Mouse (Mus musculus) CH12.LX (cell line): ENCODE measurements around the gene Unc13b. TPM values are rescaled to one million over a fixed set of nuclear protein-coding genes. Genes with fewer than 3 reads are reported as not detected.

Experiments
- DNase-seq: peaks from one replicate; pipeline ENCODE4 v3.0.0-alpha.2; 2013; ENCODE audit errors: extremely low read depth
- H3K27ac ChIP-seq: 2 replicates; pipeline ENCODE4 v1.5.1; 2012; ENCODE audit warnings: low read depth, mild to moderate bottlenecking, control low read depth, moderate library complexity; ENCODE audit not compliant: insufficient read depth
- H3K27me3 ChIP-seq: replicated peaks from 2 replicates; pipeline ENCODE3; 2012; ENCODE audit warnings: inconsistent platforms
- H3K36me3 ChIP-seq, 2 experiments: replicated peaks in 1 of 2; 2 replicates each; pipeline versions ENCODE3 to v1.6.1; 2012; ENCODE audit warnings: inconsistent platforms in 1 of 2, low read length in 1 of 2, mild to moderate bottlenecking in 1 of 2, mixed read lengths in 1 of 2, moderate library complexity in 1 of 2; ENCODE audit not compliant: control insufficient read depth in 1 of 2, insufficient read depth in 1 of 2
- H3K4me1 ChIP-seq, 2 experiments: 2 replicates each; pipeline ENCODE4 v1.6.1; 2012; ENCODE audit warnings: inconsistent platforms in 1 of 2, moderate library complexity in 1 of 2; ENCODE audit not compliant: insufficient read depth in 2 of 2, control insufficient read depth in 1 of 2
- H3K4me2 ChIP-seq: 2 replicates; pipeline ENCODE4 v1.6.1; 2012; ENCODE audit warnings: low read depth, mild to moderate bottlenecking, control low read depth; ENCODE audit not compliant: poor library complexity, insufficient read depth, severe bottlenecking
- H3K4me3 ChIP-seq, 3 experiments: fragments of 150-350 bp in 1 of 3; sonication (generic) in 1 of 3; replicated peaks in 1 of 3; 2 replicates each; pipeline versions ENCODE3 to v1.5.1; 2011 to 2012; ENCODE audit warnings: low read depth in 2 of 3, low read length in 2 of 3, mild to moderate bottlenecking in 2 of 3, moderate library complexity in 2 of 3, control low read depth in 1 of 3, improper control_type of control experiment in 1 of 3, inconsistent platforms in 1 of 3, mixed read lengths in 1 of 3; ENCODE audit not compliant: poor library complexity in 1 of 3
- H3K79me2 ChIP-seq: replicated peaks from 2 replicates; pipeline ENCODE4 v1.6.1; 2012; ENCODE audit warnings: mild to moderate bottlenecking, moderate library complexity; ENCODE audit not compliant: control insufficient read depth, poor library complexity, insufficient read depth, severe bottlenecking; ENCODE audit errors: extremely low read depth
- H3K9ac ChIP-seq: 2 replicates; pipeline ENCODE4 v1.6.1; 2012; ENCODE audit warnings: low read depth, mild to moderate bottlenecking, control low read depth, moderate library complexity; ENCODE audit not compliant: insufficient read depth
- H3K9me3 ChIP-seq: replicated peaks from 2 replicates; pipeline ENCODE3; 2012; ENCODE audit warnings: low read length, inconsistent platforms, mixed read lengths
- BHLHE40 ChIP-seq: IDR thresholded peaks from 2 replicates; pipeline ENCODE4 v1.6.1; 2011; ENCODE audit warnings: mild to moderate bottlenecking, low read depth, low read length, improper control_type of control experiment
- CHD1 ChIP-seq: IDR thresholded peaks from 2 replicates; pipeline ENCODE4 v1.6.1; 2012; ENCODE audit warnings: low read depth, low read length, improper control_type of control experiment, inconsistent platforms
- CHD2 ChIP-seq: IDR thresholded peaks from 2 replicates; pipeline ENCODE4 v1.6.1; 2011; ENCODE audit warnings: low read length, improper control_type of control experiment
- CTCF ChIP-seq, 2 experiments: IDR thresholded peaks in 1 of 2; conservative IDR thresholded peaks in 1 of 2; 2 replicates each; pipeline ENCODE4 v1.5.1; 2011 to 2012; ENCODE audit warnings: low read depth in 2 of 2, low read length in 2 of 2, improper control_type of control experiment in 1 of 2, inconsistent platforms in 1 of 2, mild to moderate bottlenecking in 1 of 2, moderate library complexity in 1 of 2
- ETS1 ChIP-seq: conservative IDR thresholded peaks from 2 replicates; pipeline ENCODE4 v1.6.1; 2012; ENCODE audit warnings: low read depth, mild to moderate bottlenecking, inconsistent platforms, low read length, improper control_type of control experiment, moderate library complexity
- HCFC1 ChIP-seq: IDR thresholded peaks from 2 replicates; pipeline ENCODE4 v1.6.1; 2012; ENCODE audit warnings: low read depth, mild to moderate bottlenecking, inconsistent platforms, low read length, improper control_type of control experiment
- IRF4 ChIP-seq: IDR thresholded peaks from 2 replicates; pipeline ENCODE4 v1.6.1; 2014; ENCODE audit warnings: low read depth, mild to moderate bottlenecking, inconsistent platforms, low read length, improper control_type of control experiment
- KAT2A ChIP-seq: IDR thresholded peaks from 2 replicates; pipeline ENCODE4 v1.6.1; 2012; ENCODE audit warnings: low read length, improper control_type of control experiment, inconsistent platforms; ENCODE audit not compliant: insufficient replicate concordance
- MEF2A ChIP-seq: IDR thresholded peaks from 2 replicates; pipeline ENCODE4 v1.6.1; 2014; ENCODE audit warnings: low read depth, mild to moderate bottlenecking, inconsistent platforms, low read length, improper control_type of control experiment, borderline replicate concordance
- MXI1 ChIP-seq: IDR thresholded peaks from 2 replicates; pipeline ENCODE4 v1.6.1; 2011; ENCODE audit warnings: mild to moderate bottlenecking, low read depth, low read length, improper control_type of control experiment
- NELFE ChIP-seq: IDR thresholded peaks from 2 replicates; pipeline ENCODE4 v1.6.1; 2011; ENCODE audit warnings: low read depth, low read length, improper control_type of control experiment
- PAX5 ChIP-seq: IDR thresholded peaks from 2 replicates; pipeline ENCODE4 v1.6.1; 2012; ENCODE audit warnings: low read length, inconsistent platforms, mixed read lengths
- POLR2A ChIP-seq: IDR thresholded peaks from 2 replicates; pipeline ENCODE4 v1.6.1; 2011; ENCODE audit warnings: low read depth, mild to moderate bottlenecking, improper control_type of control experiment, low read length
- POLR2AphosphoS2 ChIP-seq: IDR thresholded peaks from 2 replicates; pipeline ENCODE4 v1.6.1; 2011; ENCODE audit warnings: low read depth, low read length, improper control_type of control experiment
- RCOR1 ChIP-seq: conservative IDR thresholded peaks from 2 replicates; pipeline ENCODE4 v1.6.1; 2012; ENCODE audit warnings: low read depth, mild to moderate bottlenecking, inconsistent platforms, low read length, improper control_type of control experiment
- SIN3A ChIP-seq: IDR thresholded peaks from 2 replicates; pipeline ENCODE4 v1.6.1; 2012; ENCODE audit warnings: low read length, improper control_type of control experiment, inconsistent platforms
- TCF12 ChIP-seq: IDR thresholded peaks from 2 replicates; pipeline ENCODE4 v1.6.1; 2014; ENCODE audit warnings: low read depth, mild to moderate bottlenecking, inconsistent platforms, low read length, improper control_type of control experiment
- UBTF ChIP-seq: IDR thresholded peaks from 2 replicates; pipeline ENCODE4 v1.6.1; 2012; ENCODE audit warnings: low read depth, mild to moderate bottlenecking, inconsistent platforms, low read length, improper control_type of control experiment, moderate library complexity
- USF1 ChIP-seq: IDR thresholded peaks from 2 replicates; pipeline ENCODE4 v1.6.1; 2014; ENCODE audit warnings: low read depth, mild to moderate bottlenecking, inconsistent platforms, low read length, improper control_type of control experiment
- ZKSCAN1 ChIP-seq: IDR thresholded peaks from 2 replicates; pipeline ENCODE4 v1.6.1; 2012; ENCODE audit warnings: low read depth, inconsistent platforms, low read length, improper control_type of control experiment, borderline replicate concordance
- ZMIZ1 ChIP-seq: IDR thresholded peaks from 2 replicates; pipeline ENCODE4 v1.6.1; 2012; ENCODE audit warnings: low read depth, mild to moderate bottlenecking, inconsistent platforms, low read length, improper control_type of control experiment
- ZNF384 ChIP-seq: IDR thresholded peaks from 2 replicates; pipeline ENCODE4 v1.6.1; 2012; ENCODE audit warnings: low read depth, low read length, improper control_type of control experiment, inconsistent platforms
- dilution Hi-C: fragments of 300-500 bp; cut with MboI; formaldehyde crosslinking; loops from 2 replicates; pipeline ENCODE4 v1.14.3; 2020; ENCODE audit warnings: low sequenced_read_pairs; ENCODE audit not compliant: extremely low pct_unique_long_range_greater_than_20kb, extremely low pct_ligation_motif_present
- in situ Hi-C: fragments of 300-500 bp; cut with MboI; formaldehyde crosslinking; loops from 3 replicates; pipeline ENCODE4 v1.14.3; 2019; ENCODE audit warnings: low sequenced_read_pairs, low pct_ligation_motif_present, low pct_unique_long_range_greater_than_20kb, mixed read lengths
- polyA plus RNA-seq: library from polyadenylated mRNA; unstranded; fragments of >175 nt; gene quantifications from 2 replicates; pipeline ENCODE4 v1.2.1, GENCODE M21; 2012; ENCODE audit warnings: low read depth; ENCODE audit not compliant: insufficient read length
- total RNA-seq, 2 experiments: library from RNA; depleted of rRNA; stranded (reverse); fragments of 300-350 nt in 1 of 2; fragments of >200 nt in 1 of 2; gene quantifications; 2 replicates each; pipeline ENCODE4 v1.2.3; 2012 to 2014

Unc13b gene
- total and polyA plus RNA-seq, 3 experiments, result 0.08 to 0.23 (median 0.19) TPM

DNA sequence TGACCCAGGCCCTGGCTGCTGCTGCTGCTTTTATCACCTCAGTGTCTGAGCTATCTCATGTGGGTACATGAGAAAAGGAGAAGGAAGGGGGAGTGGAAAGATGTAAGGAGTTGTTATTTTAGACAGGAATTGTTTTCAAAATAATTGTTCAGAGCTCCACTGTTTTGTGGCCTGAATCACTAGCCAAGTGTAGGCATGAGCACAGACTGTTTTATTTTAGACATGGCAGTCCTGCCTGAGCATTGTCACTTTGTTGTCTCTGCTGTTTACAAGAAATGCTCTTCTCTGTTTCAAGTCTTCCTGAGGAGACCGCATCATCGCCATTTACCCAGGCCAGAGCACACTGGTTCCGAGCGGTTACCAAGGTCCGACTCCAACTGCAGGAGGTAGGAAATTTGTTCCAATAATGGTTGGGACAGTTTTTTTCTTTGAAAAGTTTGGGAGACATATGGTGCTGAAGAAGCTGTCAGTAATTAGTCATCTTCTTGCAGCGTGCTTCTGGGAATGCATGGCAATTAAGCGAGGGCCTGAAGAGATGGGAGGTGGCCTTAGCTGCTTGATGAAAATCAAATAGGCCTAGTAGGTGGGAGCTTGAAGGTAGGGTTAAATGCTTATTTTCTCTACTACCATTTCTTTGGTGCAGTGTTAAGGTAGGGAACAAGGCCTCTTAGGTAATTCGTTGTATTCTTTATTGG, 123.9 kb downstream of the Unc13b start:
- H3K4me1 ChIP-seq, result no peaks in the 10 kb centered on the region
- no peaks in the 10 kb centered on the region for H3K79me2 ChIP-seq
- no peak overlapping the region for H3K27ac ChIP-seq
- DNase-seq, result no peak
- no peak overlapping the region for H3K9ac ChIP-seq
- H3K36me3 ChIP-seq, result no peaks in the 10 kb centered on the region
- peaks cover 14% of the 10 kb centered on the region for H3K27me3 ChIP-seq
- no peak overlapping the region for H3K4me2 ChIP-seq
- in situ Hi-C loops (no loop called here), dilution Hi-C loops (no loop called here)
- no peaks in the 10 kb centered on the region for H3K9me3 ChIP-seq
- no peak for TF ChIP-seq ZMIZ1
- TF ChIP-seq ETS1, result no peak
- TF ChIP-seq ZKSCAN1, result no peak
- no peak for TF ChIP-seq POLR2A
- no peak for TF ChIP-seq MEF2A
- TF ChIP-seq BHLHE40, result no peak
- TF ChIP-seq USF1, result no peak
- no peak overlapping the region for H3K4me3 ChIP-seq

DNA sequence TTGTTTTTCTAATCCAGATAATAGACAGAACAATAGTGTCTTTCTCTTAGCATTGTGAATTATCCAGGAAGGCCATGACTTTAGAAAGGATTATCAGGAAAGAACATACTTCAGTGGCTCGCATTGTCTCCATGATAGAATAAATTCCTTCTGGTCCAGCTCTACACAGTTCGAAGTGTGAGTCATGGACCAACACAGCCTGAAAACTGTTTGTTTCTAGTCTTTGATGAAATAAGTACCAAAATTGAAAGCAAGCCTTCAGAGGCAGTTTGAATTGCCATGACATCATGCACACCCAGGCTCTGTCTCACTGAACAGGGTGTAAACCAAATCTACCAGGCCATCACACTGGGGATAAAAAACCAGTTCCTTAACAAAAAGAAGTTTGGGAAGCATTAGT, 128.7 kb downstream of the Unc13b start:
- in situ Hi-C loops, result no loop called here

More for the DNA sequence above, 128.7 kb downstream of the Unc13b start:
- no peak overlapping the region for H3K27ac ChIP-seq
- DNase-seq, result no peak
- no peak for TF ChIP-seq CHD2
- TF ChIP-seq TCF12, result no peak
- TF ChIP-seq PAX5, result no peak
- TF ChIP-seq HCFC1, result no peak
- no peak for TF ChIP-seq NELFE
- TF ChIP-seq ZKSCAN1, result no peak
- no peak for TF ChIP-seq SIN3A
- no peak for TF ChIP-seq KAT2A
- TF ChIP-seq USF1, result no peak
- no peak for TF ChIP-seq MXI1
- TF ChIP-seq ZNF384, result no peak
- no peak for TF ChIP-seq IRF4
- no peak for TF ChIP-seq CTCF (conservative IDR thresholded peaks at IDR 0.05 in 1 of 2, IDR thresholded peaks at IDR 0.05 in 1 of 2; ENCODE audit: low read depth in 2 of 2, low read length in 2 of 2)
- no peak for TF ChIP-seq POLR2AphosphoS2
- no peak for TF ChIP-seq CHD1
- no peak for TF ChIP-seq RCOR1
- TF ChIP-seq UBTF, result no peak
- H3K79me2 ChIP-seq, result no peaks in the 10 kb centered on the region
- no peaks in the 10 kb centered on the region for H3K4me1 ChIP-seq
- H3K4me2 ChIP-seq, result no peak overlapping the region
- no peaks in the 10 kb centered on the region for H3K27me3 ChIP-seq
- no peak overlapping the region for H3K9ac ChIP-seq
- H3K9me3 ChIP-seq, result no peaks in the 10 kb centered on the region
- dilution Hi-C loops, result no loop called here
- no peak overlapping the region for H3K4me3 ChIP-seq
- no peaks in the 10 kb centered on the region for H3K36me3 ChIP-seq
